Mouse (Mus musculus) bone marrow macrophage, adult 2 months (primary cell): ENCODE measurements around the gene Pcnx2.

Experiments used
- CTCF ChIP-seq: IDR thresholded peaks from 2 replicates; pipeline ENCODE4 v1.5.1; 2012; ENCODE audit warnings: low read depth, mild to moderate bottlenecking, low read length, moderate library complexity
- POLR2A ChIP-seq: IDR thresholded peaks from 2 replicates; pipeline ENCODE4 v1.6.1; 2012; ENCODE audit warnings: mild to moderate bottlenecking, low read depth, low read length, borderline replicate concordance

DNA sequence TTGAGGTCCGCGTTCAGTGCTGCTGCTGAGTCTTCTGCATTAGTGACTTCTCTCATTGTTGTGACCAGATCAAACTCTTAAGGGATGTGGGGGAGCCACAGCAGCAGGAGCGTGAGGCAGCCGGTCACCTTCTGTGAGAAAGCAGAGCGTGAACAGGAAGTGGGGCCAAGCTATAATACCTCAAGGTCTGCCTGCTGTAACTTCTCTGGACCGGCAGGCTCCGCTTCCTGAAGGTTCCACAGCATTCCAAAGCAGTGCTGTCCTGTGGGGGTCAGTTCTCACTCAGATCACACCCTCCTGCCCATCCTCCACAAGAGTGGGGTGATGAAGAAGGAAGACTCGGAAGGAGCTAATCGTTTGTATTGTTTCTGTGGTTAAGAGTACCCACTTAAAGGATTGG is 22.6 kb upstream of the Pcnx2 start:
- TF ChIP-seq CTCF = no peak
- TF ChIP-seq POLR2A = no peak
